Mouse (Mus musculus) C2C12 (cell line): ENCODE measurements around the gene Cdc14a. TPM values are rescaled to one million over a fixed set of nuclear protein-coding genes. Genes with fewer than 3 reads are reported as not detected.

Experiments used
- H3K27me3 ChIP-seq: one replicate; pipeline ENCODE4 v1.6.1; 2011; ENCODE audit not compliant: control insufficient read depth, insufficient read depth, insufficient read length
- H3K36me3 ChIP-seq: one replicate; pipeline ENCODE4 v1.6.1; 2011; ENCODE audit not compliant: control insufficient read depth, insufficient read depth
- H3K4me3 ChIP-seq: one replicate; pipeline ENCODE4 v1.5.1; 2011; ENCODE audit warnings: mild to moderate bottlenecking, control low read depth; ENCODE audit not compliant: poor library complexity, insufficient read depth, severe bottlenecking
- H3K79me2 ChIP-seq: one replicate; pipeline ENCODE4 v1.6.1; 2011; ENCODE audit not compliant: control insufficient read depth, insufficient read depth
- H3K79me3 ChIP-seq: one replicate; pipeline ENCODE4 v1.6.1; 2011; ENCODE audit warnings: low read depth, control low read depth
- H3ac ChIP-seq: one replicate; pipeline ENCODE3; 2011; ENCODE audit warnings: low read depth; ENCODE audit not compliant: control insufficient read depth, insufficient read length
- CEBPB ChIP-seq: IDR thresholded peaks from one replicate; pipeline ENCODE4 v1.6.1; 2011; ENCODE audit warnings: low read depth, mild to moderate bottlenecking, control low read depth, moderate library complexity
- CTCF ChIP-seq: IDR thresholded peaks from one replicate; pipeline ENCODE4 v1.5.1; 2011; ENCODE audit not compliant: control insufficient read depth, insufficient read depth, insufficient read length
- FOSL1 ChIP-seq: IDR thresholded peaks from one replicate; pipeline ENCODE4 v1.8.0; 2011; ENCODE audit warnings: mild to moderate bottlenecking, low read length; ENCODE audit not compliant: poor library complexity, insufficient read depth, severe bottlenecking
- MAX ChIP-seq: IDR thresholded peaks from one replicate; pipeline ENCODE4 v1.6.1; 2011; ENCODE audit warnings: mild to moderate bottlenecking, control low read depth
- MYOD1 ChIP-seq: IDR thresholded peaks from one replicate; pipeline ENCODE4 v1.6.1; 2011; ENCODE audit warnings: low read depth; ENCODE audit not compliant: control insufficient read depth, insufficient read length
- MYOG ChIP-seq: IDR thresholded peaks from one replicate; pipeline ENCODE4 v1.6.1; 2011; ENCODE audit not compliant: control insufficient read depth, insufficient read length; ENCODE audit errors: extremely low read depth
- USF1 ChIP-seq: IDR thresholded peaks from one replicate; pipeline ENCODE4 v1.6.1; 2011; ENCODE audit warnings: low read depth, mild to moderate bottlenecking, control low read depth, moderate library complexity
- polyA plus RNA-seq: library from polyadenylated mRNA; unstranded; fragments of >200 nt; fragmentation: generic; extraction: Trizol; gene quantifications from one replicate; pipeline ENCODE4 v1.2.1, GENCODE M21; 2012; ENCODE audit warnings: missing spikeins

The Cdc14a gene
- polyA plus RNA-seq, 1 experiment = 1.1 TPM

DNA sequence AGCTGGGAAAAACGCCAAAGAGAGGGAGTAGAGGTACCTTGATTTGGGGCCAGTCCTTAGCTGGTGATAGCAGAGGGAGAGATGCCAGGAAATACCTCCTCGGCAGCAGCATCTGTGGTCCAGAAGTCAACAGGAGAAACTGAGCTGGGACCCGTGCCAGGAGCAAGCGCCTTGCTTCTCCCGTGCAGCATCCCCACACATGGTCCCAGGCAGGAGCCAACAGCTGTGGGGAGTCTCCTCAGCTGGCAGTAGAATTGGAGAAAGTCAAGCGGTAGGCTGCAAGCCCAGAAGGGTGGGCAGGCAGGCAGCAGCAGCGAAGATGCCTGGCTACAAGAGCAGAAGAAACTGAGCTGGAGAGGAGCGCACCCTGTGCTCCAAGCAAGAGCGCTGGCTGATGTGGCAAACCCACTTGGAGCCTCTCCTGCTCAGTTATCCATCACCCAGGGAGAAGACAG lies 170.7 kb downstream of the Cdc14a start, which contains the start of gene Gpr88:
Gene Gpr88 (minus strand): TSS at position 427 of the 455 bp plus-strand sequence.
- no peak for TF ChIP-seq MYOG
- TF ChIP-seq MYOD1 = no peak
- TF ChIP-seq MAX = no peak
- TF ChIP-seq FOSL1 = no peak
- TF ChIP-seq USF1 = no peak
- TF ChIP-seq CEBPB = no peak
- no peak for TF ChIP-seq CTCF
- Histone ChIP-seq H3K4me3 (no peak within 1 kb of the TSS), H3K79me3 (no peaks in the 10 kb centered on the region), H3K27me3 (peaks cover 22% of the 10 kb centered on the region), H3K79me2 (no peaks in the 10 kb centered on the region), H3K36me3 (no peaks in the 10 kb centered on the region), H3ac (no peak within 1 kb of the TSS)

DNA sequence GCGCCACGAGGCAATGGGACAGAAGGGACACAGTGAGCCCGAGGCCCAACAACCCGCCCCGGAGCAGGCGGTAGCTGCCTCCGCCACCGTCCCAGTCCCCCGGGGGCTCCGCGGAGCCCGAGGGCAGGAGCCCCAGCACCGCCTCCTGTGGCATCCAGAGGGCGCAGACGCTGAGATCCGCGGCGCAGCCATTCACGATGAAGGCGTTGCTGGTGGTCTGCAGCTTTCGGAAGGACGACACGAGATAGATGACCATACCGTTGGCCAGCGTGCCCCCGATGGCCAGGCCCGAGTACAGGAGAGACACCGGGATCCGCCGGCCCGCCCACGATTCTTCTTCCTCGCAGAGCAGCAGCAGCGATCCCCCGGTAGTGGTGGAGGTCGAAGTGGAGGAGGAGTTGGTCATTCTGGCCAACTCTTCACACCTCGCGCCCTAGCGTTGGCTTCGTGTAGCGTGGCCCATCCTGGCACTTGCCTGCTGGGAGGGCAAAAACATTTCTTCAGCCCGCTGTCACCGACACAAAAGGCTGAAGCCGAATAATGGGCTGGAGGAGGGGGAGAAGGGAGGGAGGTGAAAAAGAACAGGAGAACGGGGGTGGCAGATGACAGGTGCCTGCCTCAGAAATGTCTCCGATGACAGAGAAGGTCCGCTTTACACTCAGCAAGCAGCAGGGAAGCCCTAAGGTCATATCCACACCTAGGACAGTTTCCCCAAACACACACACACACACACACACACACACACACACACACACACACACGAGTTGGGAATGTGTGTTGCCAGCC lies 171.4 kb downstream of the Cdc14a start:
- Histone ChIP-seq H3ac (no peak overlapping the region), H3K79me2 (no peaks in the 10 kb centered on the region), H3K4me3 (no peak overlapping the region), H3K36me3 (no peaks in the 10 kb centered on the region), H3K79me3 (no peaks in the 10 kb centered on the region), H3K27me3 (peaks cover 22% of the 10 kb centered on the region)
- no peak for TF ChIP-seq CTCF
- no peak for TF ChIP-seq USF1
- TF ChIP-seq MYOG = no peak
- no peak for TF ChIP-seq MAX
- no peak for TF ChIP-seq FOSL1
- no peak for TF ChIP-seq CEBPB
- TF ChIP-seq MYOD1 = no peak

DNA sequence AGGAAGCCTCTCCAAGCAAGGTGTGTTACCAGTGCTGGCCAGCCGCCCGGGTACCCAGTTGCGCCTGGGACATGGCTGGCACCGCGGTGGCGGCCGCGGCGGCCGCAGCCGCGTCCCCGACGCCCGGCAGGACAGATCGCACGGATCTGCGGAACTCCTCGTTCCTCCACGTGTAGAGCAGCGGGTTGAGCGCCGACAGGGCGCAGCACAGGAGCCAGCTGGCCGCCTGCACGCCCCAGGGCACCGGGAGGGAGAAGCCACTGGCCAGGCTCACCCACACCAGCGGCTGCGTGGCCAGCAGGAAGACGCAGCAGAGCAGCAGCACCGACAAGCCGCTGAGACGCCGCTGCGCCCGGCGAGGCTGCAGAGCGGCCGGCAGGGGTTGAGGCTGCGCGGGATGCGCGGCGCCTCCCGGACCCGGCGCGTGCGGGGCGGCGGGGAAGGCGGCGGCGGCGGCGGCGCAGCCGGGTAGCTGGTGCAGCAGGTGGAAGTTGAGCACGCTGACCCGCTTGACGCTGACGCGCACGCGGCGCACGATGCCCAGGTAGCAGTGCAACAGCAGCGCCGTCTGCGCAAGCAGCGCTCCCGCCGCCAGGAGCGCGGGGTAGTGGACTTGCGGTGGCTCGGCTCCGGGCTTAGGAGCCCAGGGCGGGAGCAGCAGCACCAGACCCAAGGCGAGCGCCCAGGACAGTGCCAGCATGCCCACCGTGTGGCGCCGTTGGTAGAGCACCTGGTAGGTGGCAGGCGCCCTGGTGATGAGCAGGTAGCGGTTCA lies 172.2 kb downstream of the Cdc14a start:
- no peak for TF ChIP-seq MAX
- no peak for TF ChIP-seq FOSL1
- TF ChIP-seq MYOD1 = no peak
- no peak for TF ChIP-seq CTCF
- no peak for TF ChIP-seq MYOG
- no peak for TF ChIP-seq CEBPB
- no peak for TF ChIP-seq USF1

DNA sequence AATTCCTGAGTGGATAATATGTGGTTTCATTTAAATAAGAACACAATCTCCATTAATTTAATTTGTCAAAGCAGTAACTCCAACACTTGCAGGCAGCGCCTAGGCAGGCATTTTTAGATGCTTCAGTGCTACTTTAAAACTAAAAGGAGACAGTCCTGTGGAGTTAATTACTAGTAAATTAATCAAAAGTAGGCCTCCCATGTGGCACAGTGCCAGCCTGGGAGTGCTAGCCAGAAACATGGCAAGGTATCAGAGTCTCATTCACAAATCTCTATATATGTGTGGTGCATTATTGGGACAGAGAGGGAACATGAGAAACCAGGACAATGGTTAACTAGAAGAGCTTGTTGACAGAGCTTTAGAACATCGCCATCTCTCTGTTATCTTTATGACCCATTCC lies 174.8 kb downstream of the Cdc14a start:
- H3ac ChIP-seq = no peak overlapping the region
- H3K36me3 ChIP-seq = no peaks in the 10 kb centered on the region
- peaks cover 22% of the 10 kb centered on the region for H3K27me3 ChIP-seq
- H3K79me2 ChIP-seq = no peaks in the 10 kb centered on the region
- H3K4me3 ChIP-seq = no peak overlapping the region
- no peaks in the 10 kb centered on the region for H3K79me3 ChIP-seq
- no peak for TF ChIP-seq MYOD1
- no peak for TF ChIP-seq MYOG

More for the DNA sequence above, 172.2 kb downstream of the Cdc14a start:
- no peaks in the 10 kb centered on the region for H3K79me3 ChIP-seq
- no peaks in the 10 kb centered on the region for H3K79me2 ChIP-seq
- H3K36me3 ChIP-seq = no peaks in the 10 kb centered on the region
- H3K27me3 ChIP-seq = peaks cover 22% of the 10 kb centered on the region
- no peak overlapping the region for H3ac ChIP-seq
- H3K4me3 ChIP-seq = no peak overlapping the region

DNA sequence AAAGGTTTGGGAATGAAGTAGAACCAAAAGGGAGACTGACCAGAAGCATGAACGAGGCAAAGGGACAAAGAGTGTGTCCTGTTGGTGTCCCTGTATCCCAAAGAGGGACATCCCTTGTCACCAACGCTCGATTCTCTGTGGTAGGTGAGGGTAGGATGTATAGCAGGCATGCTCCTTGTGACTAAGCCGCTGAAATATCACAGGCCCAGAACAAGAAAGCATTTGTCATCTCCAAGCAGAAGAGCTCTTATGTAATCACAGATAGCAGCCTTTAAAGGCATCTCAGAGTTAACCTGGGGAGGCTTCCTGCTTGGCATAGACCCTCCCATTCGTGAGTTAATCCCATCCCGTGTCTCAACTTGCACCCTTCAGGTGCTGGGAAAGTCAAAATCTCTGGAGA lies 179.4 kb downstream of the Cdc14a start:
- H3K27me3 ChIP-seq = no peaks in the 10 kb centered on the region
- no peaks in the 10 kb centered on the region for H3K79me2 ChIP-seq
- no peak overlapping the region for H3ac ChIP-seq
- H3K79me3 ChIP-seq = no peaks in the 10 kb centered on the region
- no peaks in the 10 kb centered on the region for H3K36me3 ChIP-seq
- H3K4me3 ChIP-seq = no peak overlapping the region
- TF ChIP-seq USF1 = no peak
- TF ChIP-seq MYOG = no peak
- TF ChIP-seq FOSL1 = no peak
- TF ChIP-seq CTCF = no peak
- no peak for TF ChIP-seq CEBPB
- no peak for TF ChIP-seq MYOD1
- TF ChIP-seq MAX = no peak
